Mouse (Mus musculus): ENCODE data around the gene Olfr1101. TPM values are rescaled to one million over a fixed set of nuclear protein-coding genes. Genes with fewer than 3 reads are reported as not detected.

Olfr1101 gene
- not detected in 2 replicates for polyA plus RNA-seq (2015; fragmentation: Nextera tagmentation; extraction: Ambion mirVana)

GRCm38 (mm10) chr2:86991121-86991520 is at the start of gene Olfr1101:
Gene Olfr1101 (minus strand): TSS chr2:86991221.
- no peaks in the 10 kb centered on the region for H3K36me3 ChIP-seq (ENCODE audit: control insufficient read depth, insufficient read depth, low read length)
- H3K27me3 ChIP-seq (replicated peaks; ENCODE audit: control insufficient read depth, insufficient read depth, low read length) = no peaks in the 10 kb centered on the region
- H3K9ac ChIP-seq (ENCODE audit: low read depth, low read length) = no peak within 1 kb of the TSS
- no peak within 1 kb of the TSS for H3K4me3 ChIP-seq (ENCODE audit: low read length)
- H3K4me2 ChIP-seq (ENCODE audit: low read length) = no peak within 1 kb of the TSS
- H3K9me3 ChIP-seq (ENCODE audit: control insufficient read depth, low read length) = no peaks in the 10 kb centered on the region
- H3K27ac ChIP-seq (ENCODE audit: low read depth, low read length) = no peak within 1 kb of the TSS
- H3K4me1 ChIP-seq (ENCODE audit: control insufficient read depth, insufficient read depth, low read depth, low read length) = no peaks in the 10 kb centered on the region
- no peak for ATAC-seq
- 82% methylated on average over 3 of the region's 3 CpGs for WGBS

- Histone ChIP-seq H3K27ac (ENCODE audit: low read depth, low read length) (no peak within 1 kb of the TSS), H3K9me3 (ENCODE audit: control insufficient read depth, low read length) (no peaks in the 10 kb centered on the region), H3K36me3 (ENCODE audit: control insufficient read depth, insufficient read depth, low read length) (no peaks in the 10 kb centered on the region), H3K9ac (ENCODE audit: low read depth, low read length) (no peak within 1 kb of the TSS), H3K27me3 (replicated peaks; ENCODE audit: control insufficient read depth, insufficient read depth, low read length) (no peaks in the 10 kb centered on the region), H3K4me1 (ENCODE audit: control insufficient read depth, insufficient read depth, low read depth, low read length) (no peaks in the 10 kb centered on the region), H3K4me2 (ENCODE audit: low read length) (no peak within 1 kb of the TSS), H3K4me3 (ENCODE audit: low read length) (no peak within 1 kb of the TSS)
- no peak for ATAC-seq
Observed at GRCm38 (mm10) chr2:87036431-87036830, 45.4 kb upstream of the Olfr1101 start, which contains the start of gene Olfr1105. Gene Olfr1105 (minus strand): TSS chr2:87036531.

GRCm38 (mm10) chr2:87026980-87027379 is 36.0 kb upstream of the Olfr1101 start, which contains the start of gene Olfr1104:
Gene Olfr1104 (minus strand): TSS chr2:87027080.
- H3K27ac ChIP-seq (ENCODE audit: low read depth, low read length) = no peak within 1 kb of the TSS
- H3K9ac ChIP-seq (ENCODE audit: low read depth, low read length) = no peak within 1 kb of the TSS
- H3K36me3 ChIP-seq (ENCODE audit: control insufficient read depth, insufficient read depth, low read length) = no peaks in the 10 kb centered on the region
- no peak for ATAC-seq
- no peaks in the 10 kb centered on the region for H3K4me1 ChIP-seq (ENCODE audit: control insufficient read depth, insufficient read depth, low read depth, low read length)
- no peaks in the 10 kb centered on the region for H3K9me3 ChIP-seq (ENCODE audit: control insufficient read depth, low read length)
- no peaks in the 10 kb centered on the region for H3K27me3 ChIP-seq (replicated peaks; ENCODE audit: control insufficient read depth, insufficient read depth, low read length)
- WGBS = 84% methylated on average over 1 of the region's 1 CpGs
- H3K4me2 ChIP-seq (ENCODE audit: low read length) = no peak within 1 kb of the TSS
- no peak within 1 kb of the TSS for H3K4me3 ChIP-seq (ENCODE audit: low read length)

GRCm38 (mm10) chr2:86998098-86998497 is 7.1 kb upstream of the Olfr1101 start, which contains the start of gene Olfr1102:
Gene Olfr1102 (plus strand): TSS chr2:86998398.
- no peaks in the 10 kb centered on the region for H3K4me1 ChIP-seq (ENCODE audit: control insufficient read depth, insufficient read depth, low read depth, low read length)
- H3K9ac ChIP-seq (ENCODE audit: low read depth, low read length) = no peak within 1 kb of the TSS
- no peaks in the 10 kb centered on the region for H3K36me3 ChIP-seq (ENCODE audit: control insufficient read depth, insufficient read depth, low read length)
- no peak within 1 kb of the TSS for H3K4me2 ChIP-seq (ENCODE audit: low read length)
- H3K27me3 ChIP-seq (replicated peaks; ENCODE audit: control insufficient read depth, insufficient read depth, low read length) = no peaks in the 10 kb centered on the region
- H3K27ac ChIP-seq (ENCODE audit: low read depth, low read length) = no peak within 1 kb of the TSS
- no peaks in the 10 kb centered on the region for H3K9me3 ChIP-seq (ENCODE audit: control insufficient read depth, low read length)
- no peak for ATAC-seq
- no peak within 1 kb of the TSS for H3K4me3 ChIP-seq (ENCODE audit: low read length)

- Histone ChIP-seq H3K27me3 (replicated peaks; ENCODE audit: control insufficient read depth, insufficient read depth, low read length) (no peaks in the 10 kb centered on the region), H3K4me3 (ENCODE audit: low read length) (no peak within 1 kb of the TSS), H3K27ac (ENCODE audit: low read depth, low read length) (no peak within 1 kb of the TSS), H3K4me2 (ENCODE audit: low read length) (no peak within 1 kb of the TSS), H3K4me1 (ENCODE audit: control insufficient read depth, insufficient read depth, low read depth, low read length) (no peaks in the 10 kb centered on the region), H3K36me3 (ENCODE audit: control insufficient read depth, insufficient read depth, low read length) (no peaks in the 10 kb centered on the region), H3K9ac (ENCODE audit: low read depth, low read length) (no peak within 1 kb of the TSS), H3K9me3 (ENCODE audit: control insufficient read depth, low read length) (no peaks in the 10 kb centered on the region)
- ATAC-seq = no peak
- WGBS = 82% methylated on average over 3 of the region's 3 CpGs
Observed at GRCm38 (mm10) chr2:86979854-86980253, 11.2 kb downstream of the Olfr1101 start, which contains the start of gene Olfr1100. Gene Olfr1100 (minus strand): TSS chr2:86979954.

GRCm38 (mm10) chr2:86960593-86960992 is 30.4 kb downstream of the Olfr1101 start, which contains the start of gene Olfr1099:
Gene Olfr1099 (minus strand): TSS chr2:86960693.
- 88% methylated on average over 1 of the region's 1 CpGs for WGBS
- no peak within 1 kb of the TSS for H3K4me3 ChIP-seq (ENCODE audit: low read length)
- H3K9me3 ChIP-seq (ENCODE audit: control insufficient read depth, low read length) = no peaks in the 10 kb centered on the region
- H3K4me2 ChIP-seq (ENCODE audit: low read length) = no peak within 1 kb of the TSS
- H3K36me3 ChIP-seq (ENCODE audit: control insufficient read depth, insufficient read depth, low read length) = no peaks in the 10 kb centered on the region
- no peak for ATAC-seq
- no peak within 1 kb of the TSS for H3K27ac ChIP-seq (ENCODE audit: low read depth, low read length)
- H3K27me3 ChIP-seq (replicated peaks; ENCODE audit: control insufficient read depth, insufficient read depth, low read length) = no peaks in the 10 kb centered on the region
- no peaks in the 10 kb centered on the region for H3K4me1 ChIP-seq (ENCODE audit: control insufficient read depth, insufficient read depth, low read depth, low read length)
- no peak within 1 kb of the TSS for H3K9ac ChIP-seq (ENCODE audit: low read depth, low read length)

Other genes starting within 250 kb of the Olfr1101 start
- not detected in 2 replicates for gene Olfr1090, start 232.2 kb downstream of the Olfr1101 start, polyA plus RNA-seq (2015; fragmentation: Nextera tagmentation; extraction: Ambion mirVana)
- gene Olfr1093, start 208.7 kb downstream of the Olfr1101 start, polyA plus RNA-seq (2015; fragmentation: Nextera tagmentation; extraction: Ambion mirVana) = not detected in 2 replicates
- gene Olfr141, start 181.2 kb downstream of the Olfr1101 start, polyA plus RNA-seq (2015; fragmentation: Nextera tagmentation; extraction: Ambion mirVana) = not detected in 2 replicates
- not detected in 2 replicates for gene Olfr1094, start 166.6 kb downstream of the Olfr1101 start, polyA plus RNA-seq (2015; fragmentation: Nextera tagmentation; extraction: Ambion mirVana)
- not detected in 2 replicates for gene Olfr1095, start 139.5 kb downstream of the Olfr1101 start, polyA plus RNA-seq (2015; fragmentation: Nextera tagmentation; extraction: Ambion mirVana)
- gene Gm13723, start 116.4 kb downstream of the Olfr1101 start, polyA plus RNA-seq (2015; fragmentation: Nextera tagmentation; extraction: Ambion mirVana) = not detected in 2 replicates
- not detected in 2 replicates for gene Olfr1097, start 99.0 kb downstream of the Olfr1101 start, polyA plus RNA-seq (2015; fragmentation: Nextera tagmentation; extraction: Ambion mirVana)
- not detected in 2 replicates for gene Olfr1098, start 66.7 kb downstream of the Olfr1101 start, polyA plus RNA-seq (2015; fragmentation: Nextera tagmentation; extraction: Ambion mirVana)
- gene Olfr1099, start 30.5 kb downstream of the Olfr1101 start, polyA plus RNA-seq (2015; fragmentation: Nextera tagmentation; extraction: Ambion mirVana) = not detected in 2 replicates
- not detected in 2 replicates for gene Olfr1100, start 11.3 kb downstream of the Olfr1101 start, polyA plus RNA-seq (2015; fragmentation: Nextera tagmentation; extraction: Ambion mirVana)
- gene Olfr1102, start 7.2 kb upstream of the Olfr1101 start, polyA plus RNA-seq (2015; fragmentation: Nextera tagmentation; extraction: Ambion mirVana) = not detected in 2 replicates
- not detected in 2 replicates for gene Olfr1104, start 35.9 kb upstream of the Olfr1101 start, polyA plus RNA-seq (2015; fragmentation: Nextera tagmentation; extraction: Ambion mirVana)
- not detected in 2 replicates for gene Olfr1105, start 45.3 kb upstream of the Olfr1101 start, polyA plus RNA-seq (2015; fragmentation: Nextera tagmentation; extraction: Ambion mirVana)
- gene Olfr1106, start 61.1 kb upstream of the Olfr1101 start, polyA plus RNA-seq (2015; fragmentation: Nextera tagmentation; extraction: Ambion mirVana) = not detected in 2 replicates
- gene Olfr1107, start 84.6 kb upstream of the Olfr1101 start, polyA plus RNA-seq (2015; fragmentation: Nextera tagmentation; extraction: Ambion mirVana) = not detected in 2 replicates
- not detected in 2 replicates for gene Olfr1109, start 104.8 kb upstream of the Olfr1101 start, polyA plus RNA-seq (2015; fragmentation: Nextera tagmentation; extraction: Ambion mirVana)
- not detected in 2 replicates for gene Olfr259, start 123.3 kb upstream of the Olfr1101 start, polyA plus RNA-seq (2015; fragmentation: Nextera tagmentation; extraction: Ambion mirVana)
- gene Olfr1110, start 149.1 kb upstream of the Olfr1101 start, polyA plus RNA-seq (2015; fragmentation: Nextera tagmentation; extraction: Ambion mirVana) = not detected in 2 replicates
- gene Olfr1111, start 161.4 kb upstream of the Olfr1101 start, polyA plus RNA-seq (2015; fragmentation: Nextera tagmentation; extraction: Ambion mirVana) = not detected in 2 replicates
- not detected in 2 replicates for gene Olfr1112, start 196.6 kb upstream of the Olfr1101 start, polyA plus RNA-seq (2015; fragmentation: Nextera tagmentation; extraction: Ambion mirVana)
- not detected in 2 replicates for gene Olfr1113, start 217.7 kb upstream of the Olfr1101 start, polyA plus RNA-seq (2015; fragmentation: Nextera tagmentation; extraction: Ambion mirVana)